Mouse (Mus musculus): ENCODE measurements around the gene Zfp148.

Gene Zfp148

GRCm38 (mm10) chr16:33379944-33380881 lies at the start of gene Zfp148:
Zfp148 (plus strand) TSS chr16:33380836.
- DNase-seq (ENCODE audit: low spot score in 2 of 2) = peak; percentile 85 to 90

GRCm38 (mm10) chr16:33333015-33333414 lies 47.6 kb upstream of the Zfp148 start:
- DNase-seq (ENCODE audit: low spot score in 2 of 2) = no peak

DNA sequence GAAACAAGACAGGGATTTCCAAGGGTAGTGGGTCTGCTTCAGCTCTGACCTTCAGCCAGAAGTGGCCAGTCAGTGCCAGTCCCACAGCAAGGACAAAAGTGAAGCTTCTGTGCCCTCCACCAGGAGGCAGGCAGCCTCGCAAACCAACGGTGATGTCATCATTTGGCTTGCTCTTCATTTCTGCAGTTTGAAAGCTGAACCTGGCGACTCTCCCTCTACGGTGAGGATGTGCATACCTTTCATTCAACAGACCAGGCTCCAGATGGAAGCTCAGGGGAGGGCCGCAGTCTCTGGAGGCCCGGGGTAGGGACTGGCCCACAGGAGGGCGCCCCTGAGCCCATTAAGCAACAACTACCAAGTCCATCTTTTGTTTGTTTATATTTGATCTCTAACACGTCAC lies 43.5 kb upstream of the Zfp148 start:
- DNase-seq (ENCODE audit: low spot score in 2 of 2) = peak; percentile 60 to 75

DNA sequence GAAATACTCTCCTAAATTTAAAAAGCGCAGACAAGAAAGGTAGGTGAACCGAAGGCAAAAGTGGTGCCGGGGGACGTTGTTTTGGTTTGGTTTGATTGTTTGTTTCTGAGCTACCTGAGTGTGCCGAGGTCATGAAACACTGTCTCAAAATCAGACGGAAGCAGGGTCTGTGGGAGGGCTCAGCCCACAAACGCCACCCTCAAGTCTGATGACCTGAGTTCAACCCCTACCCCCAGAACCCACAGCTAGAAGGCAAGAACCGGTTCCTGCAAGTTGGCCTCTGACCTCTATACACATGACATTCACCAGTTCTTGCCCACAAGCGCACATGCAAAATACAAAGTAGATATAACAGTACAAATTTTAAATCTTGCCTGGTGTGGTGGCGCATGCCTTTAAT lies 43.0 kb upstream of the Zfp148 start:
- no peak for DNase-seq (ENCODE audit: low spot score in 2 of 2)

GRCm38 (mm10) chr16:33338492-33338891 lies 42.1 kb upstream of the Zfp148 start:
- DNase-seq (ENCODE audit: low spot score in 2 of 2) = no peak

DNA sequence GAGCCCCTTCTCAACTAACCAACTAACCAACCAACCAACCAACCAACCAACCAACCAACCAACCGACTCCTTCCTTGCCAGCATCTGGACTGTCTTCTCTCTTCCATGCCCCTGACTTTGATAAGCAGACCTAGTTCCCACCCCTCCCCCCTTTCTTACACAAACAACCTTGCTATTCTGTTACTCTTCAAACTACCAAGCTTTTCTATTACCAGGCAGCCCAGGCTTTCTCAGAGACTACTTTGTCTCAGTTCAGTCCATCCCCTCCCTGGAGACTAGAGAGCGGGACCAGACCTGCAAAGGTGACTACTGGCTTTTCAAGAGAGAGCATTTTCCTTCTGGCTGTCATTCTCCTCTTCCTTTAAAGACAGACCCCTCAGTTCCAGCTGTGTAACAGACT lies 41.2 kb upstream of the Zfp148 start:
- DNase-seq (ENCODE audit: low spot score in 2 of 2) = no peak

GRCm38 (mm10) chr16:33342356-33342755 lies 38.3 kb upstream of the Zfp148 start:
- DNase-seq (ENCODE audit: low spot score in 2 of 2) = no peak

DNA sequence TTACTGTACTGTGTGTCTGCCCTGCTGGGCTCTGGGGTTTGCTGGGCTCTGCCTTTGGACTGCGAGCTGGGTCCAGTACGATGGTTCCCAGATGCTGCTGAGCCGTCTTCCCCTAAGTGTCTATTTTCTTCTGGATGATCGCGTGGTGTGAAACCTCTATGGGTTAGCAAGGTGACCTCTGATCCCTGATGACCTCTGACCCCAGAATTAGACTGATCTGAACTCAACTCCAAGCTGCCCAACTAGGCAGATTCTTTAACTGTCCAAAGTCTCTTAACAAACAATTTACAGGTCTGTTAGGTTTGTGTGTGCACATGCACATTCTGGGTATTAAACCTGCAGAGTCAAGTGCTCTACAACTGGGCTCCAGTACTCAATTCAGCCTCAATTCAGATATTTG lies 37.5 kb upstream of the Zfp148 start:
- no peak for DNase-seq (ENCODE audit: low spot score in 2 of 2)

DNA sequence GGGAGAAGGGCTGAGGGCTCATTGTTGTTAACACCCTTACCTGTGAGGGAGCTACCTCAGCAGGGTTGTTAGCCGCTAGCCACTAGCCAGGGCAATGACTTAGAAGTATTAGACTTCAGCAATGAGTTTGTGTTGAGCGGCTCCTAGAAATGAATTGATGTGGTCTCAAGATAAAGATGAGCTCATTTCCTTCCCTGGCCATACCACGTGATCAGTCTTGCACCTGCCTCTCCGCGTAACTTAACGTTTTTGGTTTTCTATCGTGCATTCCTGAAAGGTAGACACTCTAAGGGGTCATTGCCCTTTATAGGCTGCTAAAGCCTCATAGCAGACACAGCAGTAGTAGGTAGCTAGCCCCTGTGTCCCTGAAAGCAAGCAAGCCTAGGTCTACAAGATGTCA lies 37.0 kb upstream of the Zfp148 start:
- DNase-seq (ENCODE audit: low spot score in 2 of 2) = no peak

DNA sequence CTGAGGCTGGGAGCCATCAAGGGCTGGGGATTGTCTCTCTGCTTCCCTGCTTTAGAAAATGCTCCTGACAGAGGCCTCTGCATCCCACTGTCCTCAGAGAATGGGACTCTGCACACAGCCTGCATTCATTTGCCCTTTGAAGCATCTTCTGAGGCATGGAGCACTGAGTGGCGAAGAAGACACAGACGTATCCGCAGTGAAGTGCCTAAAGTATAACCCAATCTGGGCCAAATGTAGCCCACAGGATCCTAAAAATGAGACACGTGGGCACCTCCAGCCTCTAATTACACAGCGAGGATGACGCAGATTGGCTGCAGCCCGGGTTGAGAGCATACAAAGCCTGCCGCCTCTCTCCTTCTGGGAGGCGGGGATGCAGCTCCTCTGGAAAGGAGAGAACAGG lies 36.3 kb upstream of the Zfp148 start:
- no peak for DNase-seq (ENCODE audit: low spot score in 2 of 2)

- DNase-seq (ENCODE audit: low spot score in 2 of 2) = no peak
Measured at GRCm38 (mm10) chr16:33344875-33345274, 35.8 kb upstream of the Zfp148 start.

GRCm38 (mm10) chr16:33346376-33346775 lies 34.3 kb upstream of the Zfp148 start:
- DNase-seq (ENCODE audit: low spot score in 2 of 2) = no peak

- no peak for DNase-seq (ENCODE audit: low spot score in 2 of 2)
Measured at GRCm38 (mm10) chr16:33347134-33347533, 33.5 kb upstream of the Zfp148 start.

DNA sequence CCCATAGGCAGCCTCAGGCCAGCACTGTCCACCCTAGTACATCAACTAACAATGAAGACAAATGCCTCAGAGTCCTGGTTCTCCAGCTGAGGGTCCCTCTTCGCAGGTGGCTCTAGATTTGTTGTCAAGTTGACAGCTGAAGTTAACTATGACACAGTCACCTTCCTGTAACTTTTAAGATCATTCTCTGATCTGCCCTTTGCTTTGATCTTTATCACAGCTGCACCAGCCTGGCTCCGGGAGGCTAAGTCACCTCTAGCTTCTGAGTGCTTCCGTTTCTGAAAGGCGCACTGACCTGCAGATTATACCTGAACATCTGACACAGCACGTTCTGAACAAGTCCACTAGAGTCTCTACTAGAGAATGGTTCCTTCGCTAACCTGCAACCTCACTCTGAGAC lies 22.8 kb upstream of the Zfp148 start:
- DNase-seq (ENCODE audit: low spot score in 2 of 2) = no peak

- peak in 1 of 2 experiments; percentile 12 for DNase-seq (ENCODE audit: low spot score in 2 of 2)
Measured at GRCm38 (mm10) chr16:33365772-33366171, 14.9 kb upstream of the Zfp148 start.

DNA sequence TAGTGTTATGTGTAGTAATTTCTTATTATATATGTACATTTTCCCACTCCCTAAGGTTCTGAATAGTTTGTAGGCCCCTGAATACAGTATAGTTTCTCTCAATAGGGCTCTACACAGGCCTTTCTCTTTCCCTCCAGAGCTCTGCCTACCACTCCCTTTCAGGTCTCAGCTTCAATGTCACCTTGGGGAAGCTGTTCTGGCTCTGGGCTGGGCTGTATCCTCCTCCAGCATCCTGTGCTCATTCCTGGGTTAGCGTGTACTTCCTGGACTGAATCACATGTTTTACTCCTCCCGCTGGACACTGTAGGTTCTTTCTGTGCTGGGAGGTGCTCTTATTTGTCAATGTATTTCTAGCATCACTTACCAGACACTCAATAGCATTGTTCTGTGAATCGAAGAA lies 12.0 kb upstream of the Zfp148 start:
- DNase-seq (ENCODE audit: low spot score in 2 of 2) = no peak

- DNase-seq (ENCODE audit: low spot score in 2 of 2) = no peak
Measured at GRCm38 (mm10) chr16:33370836-33371235, 9.8 kb upstream of the Zfp148 start.

GRCm38 (mm10) chr16:33372611-33373010 lies 8.0 kb upstream of the Zfp148 start:
- no peak for DNase-seq (ENCODE audit: low spot score in 2 of 2)

DNA sequence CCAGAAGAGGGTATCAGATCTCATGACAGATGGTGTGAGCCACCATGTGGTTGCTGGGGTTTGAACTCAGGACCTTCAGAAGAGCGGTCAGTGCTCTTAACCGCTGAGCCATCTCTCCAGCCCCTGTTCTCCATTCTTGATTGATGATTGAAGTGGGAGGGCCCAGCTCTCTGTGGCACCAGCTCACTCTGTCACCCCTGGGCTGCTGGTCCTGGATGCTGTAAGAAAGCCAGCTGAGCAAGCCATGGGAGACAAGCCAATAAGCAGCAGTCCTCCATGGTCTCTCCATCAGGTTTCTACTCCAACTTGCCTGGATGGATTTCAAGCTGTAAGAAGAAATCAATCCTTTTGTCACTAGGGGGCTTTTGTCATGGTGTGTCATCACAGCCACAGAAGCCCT lies 7.3 kb upstream of the Zfp148 start:
- no peak for DNase-seq (ENCODE audit: low spot score in 2 of 2)

- no peak for DNase-seq (ENCODE audit: low spot score in 2 of 2)
Measured at GRCm38 (mm10) chr16:33376266-33376665, 4.4 kb upstream of the Zfp148 start.

- no peak for DNase-seq (ENCODE audit: low spot score in 2 of 2)
Measured at GRCm38 (mm10) chr16:33379219-33379943, 1.3 kb upstream of the Zfp148 start.

DNA sequence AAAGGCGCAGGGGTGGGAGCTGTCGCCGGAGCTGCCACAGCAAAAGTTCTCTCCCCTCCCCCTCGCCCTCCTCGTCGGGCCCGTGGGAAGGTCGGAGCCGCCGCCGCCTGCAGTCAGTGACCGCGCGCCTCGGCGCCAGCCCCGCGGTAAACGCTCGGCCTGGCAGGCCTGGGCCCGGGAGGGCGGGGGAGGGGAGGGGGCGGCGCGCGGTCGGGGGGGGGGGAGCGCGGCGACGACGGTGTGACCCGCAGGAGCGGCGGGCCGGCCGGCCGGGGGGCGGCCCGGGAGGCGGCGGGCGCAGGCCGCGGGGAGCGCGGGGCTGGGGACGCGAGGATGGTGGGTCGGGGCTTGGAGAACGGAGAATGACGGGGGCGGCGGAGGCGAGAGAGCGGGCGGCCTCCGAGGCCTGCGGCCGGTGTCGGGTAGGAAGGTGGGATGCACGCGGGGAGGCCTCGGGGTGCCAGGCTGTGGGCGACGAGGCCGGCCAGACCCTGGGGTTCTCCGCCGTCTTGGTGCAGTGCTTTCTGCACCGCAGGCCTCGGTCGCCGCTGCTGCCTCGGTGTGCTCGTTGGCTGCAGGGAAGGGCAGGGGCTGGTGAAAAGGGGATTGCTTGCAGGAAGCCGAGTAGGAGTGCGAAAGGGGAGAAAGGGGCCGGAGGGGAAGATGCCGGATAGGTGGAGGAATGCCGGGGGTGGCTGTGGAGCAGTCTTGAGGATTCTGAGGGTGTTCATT lies 412 bp downstream of the Zfp148 start:
- peak; percentile 13 to 20 for DNase-seq (ENCODE audit: low spot score in 2 of 2)

Measured in heart, adult 9 months (tissue).